Mouse (Mus musculus) A20 (cell line): Measurements from ENCODE around the gene Chst5.
A peak's percentile ranks its signal among the peaks of the same experiment; 100 is the strongest.
"Not testable (repeated sequence)": the region's sequence is repeated elsewhere in the genome, so short reads cannot be mapped to it uniquely, and the experiment has no call there.

ENCODE experiments used
- DNase-seq: peaks from one replicate; pipeline ENCODE4 v3.0.0-alpha.2; 2011; ENCODE audit warnings: low read depth, low spot score

Chst5 gene

DNA sequence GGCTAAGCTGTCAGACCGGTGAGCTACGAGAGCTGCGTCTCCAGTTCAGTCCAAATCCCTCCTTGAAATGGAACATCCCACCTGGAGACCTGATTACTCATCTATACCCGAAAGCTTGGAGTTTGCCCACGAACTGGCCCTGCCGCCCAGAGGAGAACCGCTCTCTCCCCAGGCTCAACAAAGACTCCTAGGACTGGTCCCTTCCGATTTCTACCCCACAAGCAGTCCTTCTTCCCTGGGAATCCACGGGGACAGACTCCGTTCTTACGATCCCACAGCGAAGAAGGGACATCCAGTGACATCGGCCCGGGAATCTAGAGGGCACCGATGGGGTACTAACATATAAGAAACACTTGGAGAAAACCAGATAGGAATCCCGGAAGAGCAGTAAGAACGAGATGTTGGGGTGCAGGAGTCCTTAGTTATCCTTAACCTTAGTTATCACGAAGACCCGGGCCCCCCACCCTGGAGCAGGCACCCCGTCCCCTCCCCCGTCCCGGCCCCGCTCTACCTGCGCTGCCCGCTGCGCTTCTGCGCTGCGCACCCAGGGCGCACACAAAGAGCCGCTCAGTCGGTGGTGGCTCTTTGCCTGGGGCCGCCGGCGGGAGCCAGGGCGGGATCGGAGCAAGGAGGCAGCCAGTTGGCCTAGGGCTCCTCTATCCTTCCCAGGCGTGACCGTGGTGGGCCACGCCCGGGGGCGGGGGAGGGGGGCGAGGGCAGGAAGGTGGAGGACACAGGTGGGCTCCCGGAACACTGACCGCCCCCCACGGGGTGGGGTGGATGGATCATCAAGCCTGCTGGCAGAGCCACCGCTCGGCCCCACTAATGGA lies at the start of gene Chst5:
Gene Chst5 (minus strand): TSS at position 827 of the 830 bp plus-strand sequence.
- no peak for DNase-seq

GRCm38 (mm10) chr8:111957231-111957630 lies 47.0 kb upstream of the Chst5 start:
- DNase-seq, result no peak

DNA sequence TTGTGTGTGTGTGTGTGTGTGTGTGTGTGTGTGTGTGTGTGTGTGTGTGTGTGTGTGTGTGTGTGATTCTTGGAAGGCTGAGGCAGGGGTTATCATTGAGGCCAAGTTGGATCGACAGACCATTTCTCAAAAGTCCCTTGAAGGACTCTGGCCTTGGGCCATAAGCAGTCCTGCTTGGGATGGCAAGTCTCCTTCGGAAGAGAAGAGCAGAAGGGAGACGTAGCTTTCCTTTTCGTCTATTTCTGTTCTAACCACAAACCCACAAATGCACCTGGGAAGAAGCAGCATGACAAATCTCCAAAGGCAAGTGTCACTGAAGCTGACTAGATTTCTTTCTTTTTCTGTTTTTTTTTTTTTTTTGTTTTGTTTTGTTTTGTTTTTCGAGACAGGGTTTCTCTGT lies 45.6 kb upstream of the Chst5 start:
- DNase-seq, result no peak

DNA sequence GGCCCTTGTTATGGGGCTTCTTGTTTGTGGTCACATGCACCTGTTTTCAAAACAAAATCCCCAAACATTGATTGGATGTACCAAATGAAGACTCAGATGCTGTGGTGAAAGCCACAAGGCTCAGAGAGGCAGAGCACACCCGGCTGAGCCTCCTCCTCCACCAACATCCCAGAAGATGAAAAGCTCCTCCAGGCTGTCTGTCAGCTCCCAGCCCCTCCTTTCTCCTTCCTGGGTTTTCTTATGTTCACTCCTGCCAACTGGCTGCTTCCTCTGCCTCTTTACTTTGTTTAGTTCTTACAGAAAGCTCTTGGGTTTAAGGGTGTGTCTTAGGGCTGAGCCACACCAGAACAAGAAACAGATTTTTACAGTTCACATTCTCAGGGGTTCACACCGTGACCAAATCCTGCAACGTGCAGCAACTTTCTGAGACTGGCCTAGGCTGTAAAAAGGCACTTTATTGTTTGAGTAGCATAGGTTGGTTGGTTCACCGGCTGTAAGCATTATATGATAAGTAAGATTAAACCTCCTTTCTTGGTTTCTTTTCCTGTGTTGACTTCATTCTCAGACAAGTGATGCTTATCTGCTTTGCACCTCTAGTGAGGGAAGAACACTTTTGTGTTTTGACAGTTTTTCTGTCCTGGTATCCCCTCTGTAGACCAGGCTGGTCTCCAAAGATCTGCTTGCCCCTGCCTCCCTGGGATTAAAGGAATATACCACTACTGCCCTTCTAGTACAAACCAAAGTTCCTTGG lies 44.8 kb upstream of the Chst5 start:
- no peak for DNase-seq

GRCm38 (mm10) chr8:111951936-111952335 lies 41.7 kb upstream of the Chst5 start:
- DNase-seq, result no peak

DNA sequence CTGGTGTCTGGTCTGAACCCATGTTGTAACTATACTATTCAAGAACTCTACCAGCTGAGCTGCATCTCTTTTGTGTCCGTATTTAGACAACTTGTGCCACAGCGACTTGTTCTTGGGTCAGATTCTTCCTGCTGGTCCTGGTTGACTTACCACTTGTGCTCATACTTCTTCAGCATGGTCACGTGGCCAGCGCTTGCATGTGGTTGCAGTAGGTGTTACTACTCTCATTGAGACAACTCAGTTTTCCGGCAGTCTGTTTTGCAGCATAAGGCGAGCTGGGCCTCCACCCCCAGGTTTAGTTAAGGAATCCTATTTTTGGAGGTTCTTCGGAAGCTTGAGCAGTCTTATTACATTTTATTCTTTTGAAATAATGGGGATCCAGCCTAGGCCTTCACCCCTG lies 41.1 kb upstream of the Chst5 start:
- no peak for DNase-seq

- DNase-seq, result peak; percentile 68
These were observed 40.6 kb upstream of the Chst5 start for GRCm38 (mm10) chr8:111950846-111951245.

GRCm38 (mm10) chr8:111947954-111948353 lies 37.7 kb upstream of the Chst5 start:
- no peak for DNase-seq

GRCm38 (mm10) chr8:111947144-111947543 lies 36.9 kb upstream of the Chst5 start:
- peak; percentile 72 for DNase-seq

GRCm38 (mm10) chr8:111943544-111943943 lies 33.3 kb upstream of the Chst5 start:
- no peak for DNase-seq

DNA sequence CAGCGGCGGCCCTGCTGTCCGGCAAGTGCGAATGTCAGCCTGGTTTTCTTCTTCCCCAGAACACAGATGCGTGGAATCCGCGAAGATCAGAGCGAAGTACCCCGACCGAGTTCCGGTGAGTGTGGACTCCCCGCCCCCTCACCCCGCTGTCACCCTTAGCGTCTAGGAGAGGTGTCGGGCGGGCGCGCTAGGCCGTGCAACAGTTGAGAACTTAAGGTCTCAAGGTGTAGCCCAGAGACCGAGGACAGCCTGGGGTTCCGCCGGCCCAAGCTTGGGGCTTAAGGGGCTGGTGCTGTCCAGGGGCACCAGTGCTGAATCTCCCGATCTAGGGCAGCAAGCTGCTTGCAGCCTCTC lies 30.8 kb upstream of the Chst5 start:
- DNase-seq, result peak; percentile 70

GRCm38 (mm10) chr8:111940171-111941100 lies 30.2 kb upstream of the Chst5 start, which contains the start of gene Gabarapl2:
TSS of gene Gabarapl2 (plus strand) at chr8:111940703.
- DNase-seq, result peak; percentile 96

DNA sequence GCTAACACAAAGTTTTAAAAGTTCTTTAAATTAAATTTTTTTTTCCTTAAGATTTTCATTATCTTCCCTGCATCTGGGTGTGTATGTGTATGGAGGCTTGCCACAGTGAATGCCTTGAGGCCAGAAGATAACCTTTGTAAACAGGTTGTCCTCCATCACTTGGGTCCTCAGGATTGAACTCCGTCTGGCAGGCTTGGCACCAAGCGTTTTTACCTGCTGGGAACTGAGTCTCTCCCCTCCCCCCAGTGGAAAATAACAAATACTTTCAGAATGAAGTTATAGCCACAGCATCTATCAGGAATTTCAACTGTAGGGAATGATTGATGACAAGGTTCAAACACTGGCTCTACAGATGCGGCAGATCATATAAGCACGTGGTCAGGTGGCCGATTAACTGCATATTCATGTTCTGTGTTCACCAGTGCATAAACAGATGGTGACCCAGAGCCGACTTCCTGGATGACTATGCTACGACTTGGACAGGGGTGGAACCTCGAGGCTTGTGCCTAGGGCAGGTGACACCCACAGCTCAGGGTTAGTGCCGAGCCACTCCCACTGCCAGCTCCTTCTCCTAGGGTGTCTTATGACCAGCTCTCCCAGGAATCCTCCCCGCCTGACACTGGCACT lies 29.4 kb upstream of the Chst5 start:
- peak; percentile 82 for DNase-seq

- not testable (repeated sequence) for DNase-seq
These were observed 28.1 kb upstream of the Chst5 start for GRCm38 (mm10) chr8:111938076-111938985.

DNA sequence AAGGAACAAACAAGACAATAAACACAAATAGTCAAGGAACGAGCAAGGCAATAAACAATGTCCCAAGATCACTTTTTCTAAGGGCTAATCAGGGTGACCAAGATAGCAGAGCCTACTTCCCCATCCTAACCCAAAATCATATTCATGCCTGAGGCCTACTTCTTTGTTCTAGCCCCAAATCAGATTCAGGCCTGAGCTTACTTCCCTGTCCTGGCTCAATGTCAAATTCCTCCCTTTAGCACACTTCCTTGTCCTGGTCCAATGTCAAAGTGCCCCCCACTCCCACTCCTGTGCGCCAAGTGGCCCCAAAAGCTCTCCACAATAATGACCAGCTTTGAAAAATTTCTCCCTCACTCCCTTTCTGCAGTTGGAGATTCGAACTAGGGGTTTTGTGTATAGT lies 26.9 kb upstream of the Chst5 start:
- no peak for DNase-seq

- DNase-seq, result no peak
These were observed 24.0 kb upstream of the Chst5 start for GRCm38 (mm10) chr8:111934201-111934600.

- peak; percentile 96 for DNase-seq
These were observed 23.3 kb upstream of the Chst5 start, which contains the start of gene Tmem231 for GRCm38 (mm10) chr8:111933348-111934076. TSS of gene Tmem231 (minus strand) at chr8:111933881.

DNA sequence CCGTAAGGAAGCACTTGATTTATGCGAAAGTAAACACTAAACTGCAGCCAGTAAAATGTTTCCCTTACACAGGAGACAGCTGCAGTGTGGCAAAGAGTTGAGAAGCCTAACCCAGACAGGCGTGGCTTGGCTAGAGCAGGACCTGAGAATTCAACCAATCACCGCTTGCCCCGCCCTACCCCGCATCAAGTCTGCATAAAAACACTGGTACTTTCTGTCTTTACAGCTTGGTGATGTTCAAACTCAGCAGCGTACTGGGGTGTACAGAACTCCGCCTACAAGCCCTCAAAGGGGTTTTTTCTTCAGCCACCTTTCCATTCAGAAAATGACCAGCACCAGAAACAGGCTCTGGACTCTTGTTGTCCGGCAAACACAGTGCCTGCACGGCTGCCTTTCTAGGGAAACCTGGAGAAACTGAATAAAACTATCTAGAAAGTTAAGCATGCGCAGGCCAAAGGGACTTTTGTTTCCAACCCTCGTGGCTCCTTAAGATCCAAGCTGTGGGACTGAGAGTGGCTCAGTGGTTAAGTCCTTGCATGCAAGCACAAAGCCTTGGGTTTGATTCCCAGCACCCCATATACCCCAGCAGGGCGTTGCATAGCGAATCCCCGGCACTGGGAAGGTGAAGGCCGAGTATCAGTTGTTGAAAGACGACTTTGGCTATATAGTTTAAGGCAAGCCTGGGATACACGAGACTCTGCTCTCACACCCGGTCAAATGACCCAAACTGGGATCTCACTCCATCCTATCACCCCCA lies 22.5 kb upstream of the Chst5 start:
- peak; percentile 94 for DNase-seq

DNA sequence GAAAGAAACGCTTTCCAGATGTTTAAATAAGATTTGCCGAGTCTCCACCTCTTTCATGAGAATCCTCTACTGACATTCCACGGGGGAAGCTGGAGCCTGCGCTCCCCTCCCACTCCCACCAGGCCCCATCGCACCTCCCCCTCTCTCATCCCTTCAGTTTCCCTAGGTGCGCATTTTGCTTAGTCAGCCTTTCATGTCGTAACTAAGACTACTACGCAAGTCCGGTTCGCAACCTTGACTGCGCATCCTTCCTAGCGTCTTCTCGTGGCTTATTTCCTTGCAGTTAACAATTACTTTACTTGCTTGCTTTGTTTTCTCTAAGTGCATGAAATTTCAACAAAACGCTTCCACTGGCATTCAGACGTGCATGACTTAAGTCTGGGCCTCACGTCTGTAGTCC lies 21.5 kb upstream of the Chst5 start:
- no peak for DNase-seq
